Mouse (Mus musculus) testis, adult 2 months (tissue): ENCODE results near the gene Zfp59.

Experiments used
- CTCF ChIP-seq: fragments of 200-500 bp; IDR thresholded peaks from 2 replicates; pipeline ENCODE4 v1.5.1; 2012; ENCODE audit warnings: low read depth, mild to moderate bottlenecking, inconsistent platforms, low read length, moderate library complexity; ENCODE audit not compliant: control insufficient read depth, insufficient read depth, insufficient replicate concordance
- POLR2A ChIP-seq: fragments of 200-500 bp; IDR thresholded peaks from 2 replicates; pipeline ENCODE4 v1.6.1; 2012; ENCODE audit warnings: low read depth, mild to moderate bottlenecking, inconsistent platforms, low read length, moderate library complexity; ENCODE audit not compliant: control insufficient read depth

GRCm38 (mm10) chr7:27837896-27838295, 511 bp upstream of the Zfp59 start:
- TF ChIP-seq CTCF (no peak), POLR2A (no peak)
